Mouse (Mus musculus) T-cell, adult 2 months (primary cell): Measurements from ENCODE around the gene 4930502E18Rik.
"Not testable (repeated sequence)": the region's sequence is repeated elsewhere in the genome, so short reads cannot be mapped to it uniquely, and the experiment has no call there.

Source experiments
- DNase-seq: peaks from one replicate; pipeline ENCODE4 v3.0.0; 2022; ENCODE audit warnings: low spot score

Gene 4930502E18Rik

DNA sequence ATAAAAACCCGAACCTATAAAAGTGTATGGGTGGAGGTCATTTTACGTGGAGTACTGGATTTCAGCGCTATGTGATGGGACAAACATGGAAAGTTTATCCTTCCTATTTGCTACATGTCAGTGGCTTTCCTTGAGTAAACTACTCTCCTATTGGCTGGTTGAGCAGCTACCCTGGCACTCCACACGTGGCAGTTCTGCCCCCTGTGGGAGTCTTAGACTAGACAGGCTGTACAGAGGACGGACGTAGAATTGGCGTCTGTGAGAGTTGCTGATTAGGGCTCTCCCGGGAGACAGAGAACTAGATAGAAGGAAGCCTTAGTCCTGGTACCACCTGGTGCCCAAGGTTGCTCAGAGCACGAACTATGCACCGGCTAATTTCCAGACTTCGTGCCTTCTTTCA, at the start of gene 4930502E18Rik:
Gene 4930502E18Rik (plus strand): TSS at position 231 of the 400 bp plus-strand sequence.
- no peak for DNase-seq

DNA sequence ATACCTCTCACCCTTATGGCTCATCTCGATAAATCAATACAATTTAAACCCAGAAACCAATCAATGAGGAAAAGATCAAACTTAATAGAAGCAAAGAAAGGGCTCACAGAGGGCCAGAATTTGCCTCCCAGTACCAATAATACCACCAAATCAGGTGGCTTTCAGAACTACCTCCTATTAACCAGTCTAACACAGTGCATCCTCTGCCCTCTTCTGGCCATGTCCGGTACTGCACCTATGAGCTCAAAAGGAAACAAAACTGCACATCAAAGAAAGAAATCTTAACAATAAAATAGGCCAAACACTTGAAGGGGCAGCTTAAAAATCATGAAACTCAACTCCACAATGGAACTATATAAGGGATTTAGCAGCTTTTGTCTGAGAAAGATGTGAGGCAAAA, 47.7 kb upstream of the 4930502E18Rik start:
- peak; percentile 66 for DNase-seq

DNA sequence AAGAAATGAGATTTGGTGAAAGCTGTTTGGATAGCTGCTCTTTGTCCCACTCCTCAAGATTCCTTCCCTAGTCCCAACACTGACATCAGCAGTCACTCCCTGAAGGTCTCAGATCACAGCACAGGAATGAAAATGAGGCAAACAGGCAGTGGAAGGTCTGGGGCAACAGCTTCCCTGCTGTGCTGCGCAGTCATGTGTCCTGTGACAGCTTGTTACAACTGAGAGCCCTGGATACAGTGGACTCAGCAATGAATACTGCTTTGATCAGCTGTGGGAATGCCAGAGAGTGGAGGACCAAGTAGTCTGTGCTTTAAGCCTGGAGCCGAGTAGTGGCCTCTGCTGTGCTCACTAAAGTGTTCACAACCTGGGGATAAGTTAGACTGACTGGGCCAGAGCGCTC, 42.0 kb upstream of the 4930502E18Rik start:
- DNase-seq, result not testable (repeated sequence)

DNA sequence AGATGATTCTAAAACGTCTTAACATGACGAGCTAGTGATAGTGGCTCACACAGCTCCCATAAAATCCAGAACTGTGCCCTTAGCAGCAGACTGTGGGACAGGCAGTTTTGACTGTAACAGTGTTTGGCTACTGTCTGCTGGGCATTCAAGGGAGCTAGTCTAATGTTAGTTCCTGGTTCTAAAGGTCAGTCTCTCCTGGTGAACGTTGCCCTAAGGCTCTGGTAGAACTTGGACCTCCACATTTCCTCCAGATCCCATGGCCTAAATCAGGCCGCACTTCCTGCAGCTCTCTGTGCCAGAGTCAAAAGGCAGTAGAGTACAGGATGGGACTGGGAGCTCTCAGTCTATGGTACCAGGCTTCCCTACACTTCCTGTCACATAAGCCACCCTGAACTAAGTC, 40.0 kb upstream of the 4930502E18Rik start:
- not testable (repeated sequence) for DNase-seq

DNA sequence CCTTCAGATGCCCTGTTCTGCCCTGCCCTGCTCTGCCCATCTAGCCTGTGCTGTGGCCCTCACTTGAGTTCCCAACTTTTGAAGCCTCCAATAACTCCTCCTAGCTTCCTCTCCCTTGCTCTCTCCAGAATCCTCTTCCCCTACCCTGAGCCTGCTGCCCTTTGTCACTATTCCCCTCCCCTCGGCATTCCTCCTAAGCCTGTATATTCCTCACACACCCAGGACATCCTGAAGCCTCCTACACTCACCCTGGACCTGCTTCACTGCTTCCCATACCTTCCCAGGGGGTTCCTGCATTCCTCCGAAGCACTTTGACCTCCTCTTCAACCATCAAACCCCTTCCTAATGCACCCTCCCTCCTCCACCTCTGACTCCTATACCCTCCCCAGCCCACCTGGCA, 32.6 kb upstream of the 4930502E18Rik start:
- no peak for DNase-seq

DNA sequence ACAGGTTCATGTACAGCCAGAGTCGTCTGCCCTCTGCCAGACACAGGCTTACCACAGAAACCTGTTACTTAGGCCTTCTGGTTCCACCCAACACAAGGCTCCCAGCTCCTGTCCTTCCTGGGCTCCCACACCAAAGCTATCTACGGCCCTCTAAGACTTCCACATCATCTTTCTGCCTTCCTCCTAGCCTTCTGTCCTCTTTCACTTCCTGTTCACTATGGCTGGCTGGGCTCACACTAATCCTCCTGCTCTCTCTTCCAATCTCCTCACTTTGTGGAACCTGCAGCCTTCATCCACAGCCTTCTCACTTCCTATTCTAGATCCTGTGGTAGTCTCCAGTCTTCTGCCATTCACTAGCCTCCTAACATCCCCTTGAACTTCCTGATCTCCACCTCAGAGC, 31.5 kb upstream of the 4930502E18Rik start:
- no peak for DNase-seq

DNA sequence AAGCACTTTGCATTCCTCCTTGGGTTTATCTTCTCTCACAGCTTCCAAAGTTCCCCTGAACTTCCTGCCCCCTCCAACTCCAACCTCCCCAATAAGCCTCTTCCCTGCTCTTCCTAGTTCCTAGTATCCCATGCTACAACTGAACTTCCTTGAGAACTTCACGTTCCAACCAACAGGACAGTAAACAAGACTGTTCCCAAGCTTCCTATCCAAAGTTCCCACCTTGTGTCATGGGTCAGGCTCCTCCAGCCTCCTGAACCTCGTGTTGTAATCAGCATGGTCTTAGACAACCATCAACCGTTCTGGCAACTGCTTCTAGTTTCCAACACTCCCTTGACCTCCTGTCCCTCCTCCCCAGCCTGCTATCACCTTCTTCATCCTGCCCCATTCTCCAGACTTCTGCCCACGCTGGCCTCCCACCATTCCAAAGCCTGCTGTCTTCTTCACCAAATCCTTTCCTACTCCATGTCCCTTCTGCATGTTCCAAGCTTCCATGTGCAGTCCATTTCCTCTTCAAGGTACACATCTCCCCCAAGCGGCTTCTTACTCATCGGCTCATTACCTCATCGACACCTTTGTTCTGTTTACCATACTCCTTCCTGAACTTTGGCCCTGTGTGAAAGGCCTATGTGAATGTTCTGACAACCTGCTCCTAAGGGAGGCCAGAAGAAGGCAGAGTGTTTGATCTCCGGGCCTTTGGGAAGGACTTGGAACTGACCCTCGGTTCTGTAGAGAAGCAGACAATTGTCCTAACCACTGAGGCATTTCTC, 30.4 kb upstream of the 4930502E18Rik start:
- no peak for DNase-seq

DNA sequence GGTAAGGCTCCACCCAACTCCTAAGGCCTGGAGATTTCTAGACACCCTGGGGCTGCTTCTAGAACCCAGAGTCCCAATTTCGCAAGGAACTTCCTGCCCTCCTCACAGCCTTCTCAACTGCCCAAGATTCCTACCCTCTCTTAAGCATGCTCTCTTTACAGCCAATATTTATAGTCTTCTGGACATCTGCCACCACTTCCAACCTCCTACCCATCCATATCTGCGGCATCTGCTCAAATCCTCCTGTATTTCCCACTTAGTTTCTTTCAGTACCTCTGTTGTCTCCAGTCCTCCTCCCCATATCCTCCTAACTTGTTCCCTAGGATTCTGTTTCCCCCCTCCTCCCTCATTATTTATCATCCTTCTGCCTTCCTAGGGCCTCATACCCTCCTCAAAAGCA, 25.4 kb upstream of the 4930502E18Rik start:
- DNase-seq, result no peak

DNA sequence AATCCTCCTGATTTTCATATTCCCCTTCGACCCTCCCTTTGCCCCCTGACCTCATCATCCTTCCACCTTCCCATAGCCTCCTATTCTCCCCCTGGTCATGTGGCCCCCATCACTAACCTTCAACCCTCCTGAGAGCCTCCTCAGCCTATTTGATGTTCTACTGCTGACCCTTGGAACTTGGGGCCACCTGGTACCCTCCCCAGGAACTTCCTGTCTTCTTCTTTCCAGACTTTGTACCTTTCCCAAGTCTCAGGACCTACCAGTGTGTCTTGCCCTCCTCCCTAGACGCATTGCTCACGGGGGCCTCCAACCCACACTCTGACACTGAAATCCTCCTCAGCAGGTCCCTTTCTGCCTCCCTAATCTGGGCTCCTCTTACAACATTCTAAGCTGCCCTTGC, 22.0 kb upstream of the 4930502E18Rik start:
- DNase-seq, result no peak

DNA sequence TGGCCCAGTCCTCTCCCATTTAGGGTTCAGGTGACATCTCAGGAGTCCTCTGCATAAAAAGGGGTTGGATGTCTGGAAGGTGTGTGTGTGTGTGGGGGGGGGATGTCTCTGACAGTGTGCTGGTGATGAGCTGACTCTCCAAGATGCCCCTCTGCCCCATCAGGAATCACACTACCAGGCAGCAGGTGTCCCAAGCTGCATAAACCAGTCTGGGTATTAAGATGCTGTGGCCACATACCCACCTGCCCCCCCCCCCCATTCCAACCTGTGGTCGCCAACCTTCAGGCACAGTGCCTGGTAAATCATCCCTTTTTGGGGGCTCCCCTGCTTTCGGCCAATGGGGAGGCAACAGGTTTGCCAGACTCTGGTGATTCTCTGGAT, 8.7 kb upstream of the 4930502E18Rik start:
- no peak for DNase-seq

DNA sequence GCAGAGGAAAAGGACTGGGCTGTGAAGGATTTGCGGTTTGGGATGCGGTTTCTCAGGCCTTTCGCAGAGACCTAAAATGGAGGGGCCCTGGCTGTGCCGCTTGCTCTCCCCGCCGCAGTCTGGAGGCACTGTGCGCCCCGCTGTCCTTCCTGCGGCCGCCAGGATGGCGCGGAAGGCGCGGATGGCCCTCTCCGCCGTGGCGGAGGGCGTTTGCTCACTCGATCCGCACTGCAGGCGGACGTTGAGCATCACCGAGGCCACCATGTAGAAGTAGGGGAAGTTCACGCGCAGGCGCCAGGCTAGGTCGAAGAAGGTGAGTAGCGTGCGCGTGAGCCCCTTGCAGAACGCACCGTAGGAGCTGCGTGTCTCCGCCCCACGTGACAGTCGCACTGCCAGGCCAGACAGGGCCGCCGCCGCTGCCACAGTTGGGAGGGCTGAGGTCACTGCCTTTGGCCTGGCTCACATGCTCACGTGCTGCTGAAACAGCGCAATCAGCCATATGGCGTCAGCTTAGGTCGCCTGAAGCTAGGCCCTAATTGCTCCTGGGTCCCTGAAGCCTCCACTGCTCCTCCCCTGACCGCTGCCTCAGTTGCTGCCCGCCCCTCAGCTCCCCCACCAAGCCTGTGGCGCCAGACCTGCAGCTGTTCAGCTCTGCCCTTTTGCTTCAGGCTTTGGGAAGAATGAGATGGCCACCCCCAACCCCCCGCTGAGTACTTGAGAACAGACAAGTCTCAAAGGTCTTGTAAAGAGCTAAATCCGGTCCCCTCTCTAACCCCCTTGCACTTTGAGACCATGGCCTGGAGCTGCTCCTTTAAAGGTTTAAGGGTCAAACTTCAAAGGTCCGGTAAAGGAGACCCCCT, 8.1 kb upstream of the 4930502E18Rik start:
- no peak for DNase-seq

DNA sequence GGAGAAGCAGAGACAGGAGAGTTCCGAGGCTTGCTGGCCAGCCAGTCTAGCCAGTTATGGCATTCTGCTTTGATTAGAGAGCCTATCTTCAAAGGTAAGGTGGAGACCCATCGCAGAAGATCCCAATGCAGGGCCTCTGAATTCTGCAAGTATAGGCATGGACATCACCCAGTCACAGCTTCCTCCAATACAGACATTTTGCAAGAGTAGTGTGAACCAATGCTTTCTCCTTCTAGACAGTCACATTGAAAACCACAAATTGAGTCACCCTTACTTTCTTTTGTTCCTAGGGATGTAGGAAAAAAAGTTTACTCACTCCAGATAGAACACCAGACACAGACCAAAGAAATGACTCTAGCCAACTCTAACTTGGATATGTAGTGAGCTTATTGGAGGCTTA, 4.3 kb downstream of the 4930502E18Rik start:
- DNase-seq, result no peak

DNA sequence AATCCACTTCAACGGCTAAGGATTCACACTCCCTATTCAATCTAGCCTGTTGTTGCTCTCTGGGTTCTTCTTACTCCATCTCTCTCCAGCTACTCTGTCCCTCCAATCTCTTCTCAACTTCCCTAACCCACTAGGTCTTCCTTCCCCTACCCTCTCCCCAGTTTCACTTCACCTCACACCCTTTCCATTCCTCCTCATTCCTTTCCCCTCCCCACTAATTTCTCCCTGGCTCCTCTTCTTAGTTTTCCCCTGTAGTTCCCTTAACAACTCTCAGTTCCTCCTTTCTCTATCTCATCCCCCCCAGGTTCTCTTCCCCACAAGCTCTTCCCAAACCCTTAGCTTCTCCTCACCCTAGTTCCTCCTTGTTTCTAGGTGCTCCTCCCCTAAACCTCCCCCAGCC, 28.2 kb downstream of the 4930502E18Rik start:
- DNase-seq, result no peak

DNA sequence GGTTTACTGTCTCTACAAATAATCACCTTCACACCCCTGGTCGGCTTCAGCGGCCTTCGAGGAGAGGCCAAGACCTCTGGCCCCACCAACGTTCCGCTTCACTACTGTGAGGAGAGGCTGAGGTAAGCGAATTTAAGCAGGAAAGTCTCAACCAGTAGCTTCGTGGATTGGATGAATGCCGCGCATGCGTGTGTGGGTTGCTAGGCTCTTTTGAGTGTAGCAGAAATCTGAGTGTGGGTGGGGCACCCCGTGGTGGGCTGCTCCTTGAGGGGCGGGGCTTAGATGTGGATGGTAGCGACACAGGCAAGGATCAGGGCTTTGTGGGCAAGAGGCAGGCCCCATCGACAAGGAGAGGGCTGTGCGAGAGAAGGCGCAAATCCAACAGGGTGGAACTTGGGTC, 33.1 kb downstream of the 4930502E18Rik start, which contains the start of gene 1700013H16Rik:
Gene 1700013H16Rik (minus strand): TSS at position 96 of the 400 bp plus-strand sequence.
- DNase-seq, result no peak

DNA sequence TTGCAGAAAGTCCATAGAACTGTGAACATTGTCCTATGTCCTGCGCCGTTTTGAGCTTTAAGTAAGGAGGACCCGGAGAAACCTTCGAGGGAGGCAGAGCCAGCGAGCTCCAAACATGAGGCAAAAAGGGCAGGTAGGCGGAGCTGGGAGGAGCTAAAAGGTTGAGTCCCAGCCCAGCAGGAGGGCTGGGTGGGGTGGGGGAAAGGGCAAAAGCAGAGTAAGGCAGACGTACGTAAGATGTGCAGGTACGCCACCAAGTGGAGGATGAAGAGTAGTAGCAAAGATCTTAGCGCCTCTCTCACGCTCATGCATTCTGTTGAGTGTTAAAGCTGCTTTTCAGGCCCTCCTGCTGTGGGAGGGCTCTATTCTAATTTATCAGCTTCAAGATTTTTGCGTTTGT, 51.6 kb downstream of the 4930502E18Rik start, which contains the start of gene Zfp36l3:
Gene Zfp36l3 (minus strand): TSS at position 119 of the 400 bp plus-strand sequence.
- DNase-seq, result no peak
